Mouse (Mus musculus) urinary bladder, postnatal 4 days (tissue): ENCODE results near the gene Scgb2b2.

ENCODE experiments used
- DNase-seq, 2 experiments: peaks; one replicate each; pipeline ENCODE4 v3.0.0; 2021 to 2022; ENCODE audit warnings: low spot score in 2 of 2

Gene Scgb2b2

GRCm38 (mm10) chr7:31290208-31290607 is at the start of gene Scgb2b2:
Gene Scgb2b2 (plus strand): TSS chr7:31290508.
- DNase-seq = no peak

GRCm38 (mm10) chr7:31291721-31292120 is 1.4 kb downstream of the Scgb2b2 start, which contains the start of gene Scgb1b2:
Gene Scgb1b2 (minus strand): TSS chr7:31291821.
- DNase-seq = no peak
